Mouse (Mus musculus): ENCODE measurements around the gene Dis3l2.

- TF ChIP-seq CTCF (IDR thresholded peaks at IDR 0.05; ENCODE audit: low read depth, low read length) (no peak), GATA1 (IDR thresholded peaks at IDR 0.05; ENCODE audit: borderline replicate concordance, low read length) (no peak)
These were observed 5.9 kb downstream of the Dis3l2 start for GRCm38 (mm10) chr1:86709546-86709945.

All from G1E (cell line).